In genomic region chr17:25795609-25796092, GRCm38 (mm10) we compare ENCODE assay signal across 8 mouse cellular contexts. TPM values are rescaled to one million over a fixed set of nuclear protein-coding genes. Genes with fewer than 3 reads are reported as not detected.
DNase-seq lines count a peak whose midpoint lies in the region; ATAC-seq and TF ChIP-seq lines count a peak whose summit lies in the region.

Gene AC134908.4, minus strand, starts transcription at chr17:25795659.

- H3K4me3 ChIP-seq in heart, adult 2 months: peak within 1 kb of the TSS; percentile 65
- H3K4me3 ChIP-seq in forebrain, embryonic 16.5 days (replicated peaks; ENCODE audit: low read length): peak within 1 kb of the TSS; percentile 55
- peak within 1 kb of the TSS; percentile 85 for H3K4me3 ChIP-seq in midbrain, embryonic 10.5 days

- H3K9me3 ChIP-seq in forebrain, embryonic 16.5 days (ENCODE audit: control insufficient read depth, low read length): no peaks in the 10 kb centered on the region
- H3K9me3 ChIP-seq in midbrain, embryonic 10.5 days (replicated peaks): no peaks in the 10 kb centered on the region

- no peak for TF ChIP-seq EP300 in heart, adult 2 months (IDR thresholded peaks at IDR 0.05; ENCODE audit: insufficient read depth, low read depth, low read length)

- DNase-seq in heart, adult 2 months: no peak
- no peak for DNase-seq in heart, postnatal 25 days (ENCODE audit: low spot score)
- peak; percentile 94 for DNase-seq in Muller cell, postnatal 12 days (ENCODE audit: inconsistent ontology term)
- peak; percentile 72 for DNase-seq in kidney, postnatal 10 days
- DNase-seq in midbrain, embryonic 10.5 days (ENCODE audit: low spot score): peak; percentile 95
- no peak for DNase-seq in c-Kit-positive CD71-positive TER-119-positive erythroid progenitor cells, embryonic 14.5 days (ENCODE audit: low spot score)
- no peak for DNase-seq in testis, postnatal 10 days (ENCODE audit: low spot score)

- H3K4me2 ChIP-seq in forebrain, embryonic 16.5 days (ENCODE audit: low read length): peak within 1 kb of the TSS; percentile 74

- no peaks in the 10 kb centered on the region for H3K27me3 ChIP-seq in heart, adult 2 months (ENCODE audit: control insufficient read depth, insufficient read depth, low read length)
- no peaks in the 10 kb centered on the region; the same call in 1 of the 2 replicates for H3K27me3 ChIP-seq in forebrain, embryonic 16.5 days (replicated peaks; ENCODE audit: control insufficient read depth, insufficient read depth, low read length)
- no peaks in the 10 kb centered on the region for H3K27me3 ChIP-seq in midbrain, embryonic 10.5 days (ENCODE audit: low read depth, poor library complexity, severe bottlenecking)

- peak within 1 kb of the TSS; percentile 55; the same call in 1 of the 2 replicates for H3K27ac ChIP-seq in heart, adult 2 months
- peak within 1 kb of the TSS; percentile 19; the same call in 1 of the 2 replicates for H3K27ac ChIP-seq in forebrain, embryonic 16.5 days (ENCODE audit: low read length)
- H3K27ac ChIP-seq in midbrain, embryonic 10.5 days (replicated peaks): peak within 1 kb of the TSS; percentile 96

- ATAC-seq in forebrain, embryonic 16.5 days: no peak

- 62% methylated on average over 6 of the region's 6 CpGs for WGBS in heart, adult 2 months
- 13% methylated on average over 6 of the region's 6 CpGs for WGBS in forebrain, embryonic 16.5 days
- WGBS in midbrain, embryonic 10.5 days: under 1% methylated on average over 6 of the region's 6 CpGs

- H3K36me3 ChIP-seq in heart, adult 2 months (ENCODE audit: control insufficient read depth, insufficient read depth, low read length): no peaks in the 10 kb centered on the region
- no peaks in the 10 kb centered on the region for H3K36me3 ChIP-seq in forebrain, embryonic 16.5 days (ENCODE audit: control insufficient read depth, insufficient read depth)
- peaks cover 24% of the 10 kb centered on the region for H3K36me3 ChIP-seq in midbrain, embryonic 10.5 days

- intact Hi-C loops in heart, adult 2 months (cut with DNase I): no loop called here
- intact Hi-C loops in heart, postnatal 25 days (cut with DNase I): loop anchor here (2.0 kb wide), 1 partner anchor 27 kb away; the partner anchor contains the start of gene Wdr24

- H3K9ac ChIP-seq in heart, adult 2 months (ENCODE audit: low read depth, low read length): peak within 1 kb of the TSS; percentile 72
- H3K9ac ChIP-seq in forebrain, embryonic 16.5 days (replicated peaks; ENCODE audit: low read depth, low read length): peak within 1 kb of the TSS; percentile 59

- TF ChIP-seq POLR2A in heart, adult 2 months (IDR thresholded peaks at IDR 0.05; ENCODE audit: insufficient read depth, low read depth, low read length): no peak

- no peaks in the 10 kb centered on the region for H3K79me2 ChIP-seq in heart, adult 2 months (replicated peaks; ENCODE audit: control insufficient read depth, insufficient read depth, low read length)

- H3K4me1 ChIP-seq in heart, adult 2 months (ENCODE audit: control insufficient read depth, insufficient read depth, low read length): peaks cover 13% of the 10 kb centered on the region
- H3K4me1 ChIP-seq in forebrain, embryonic 16.5 days (replicated peaks; ENCODE audit: control insufficient read depth, insufficient read depth, low read length): peaks cover 46% of the 10 kb centered on the region
- peaks cover 74% of the 10 kb centered on the region for H3K4me1 ChIP-seq in midbrain, embryonic 10.5 days

- TF ChIP-seq CTCF in heart, adult 2 months (IDR thresholded peaks at IDR 0.05): no peak

RNA-seq across cellular contexts. Expression of gene AC134908.4, which starts in this region (rescaled TPM):
- not detected for total RNA-seq in heart, adult 2 months (2021)
- polyA plus RNA-seq in heart, adult 2 months (2012; rRNA removed): not detected in 2 replicates
- under 1 TPM in 1 of 2 experiments, not detected in 1; 0.53 TPM for total RNA-seq in heart, postnatal 25 days (2021)
- polyA plus RNA-seq in forebrain, embryonic 16.5 days (2015; fragmentation: Nextera tagmentation; extraction: Ambion mirVana): 0.60 and 0.71 TPM in 2 replicates
- polyA plus RNA-seq in midbrain, embryonic 10.5 days (2016; fragmentation: Nextera tagmentation; extraction: Ambion mirVana): 2.9 TPM in 1 of 2 replicates, not detected in the other

Comparison
In these comparisons a context has a peak if more than half of its experiments do, and no peak if none do; other contexts are left out.
1. DNase-seq: peak in Muller cell, postnatal 12 days (single experiment), kidney, postnatal 10 days (single experiment) and midbrain, embryonic 10.5 days (single experiment); none in heart, adult 2 months (0 of 2), heart, postnatal 25 days (single experiment), c-Kit-positive CD71-positive TER-119-positive erythroid progenitor cells, embryonic 14.5 days (single experiment) and testis, postnatal 10 days (single experiment).
2. H3K27ac ChIP-seq: peak in every context shown above with its lines; median percentile 96 in midbrain, embryonic 10.5 days; 55 in heart, adult 2 months; 19 in forebrain, embryonic 16.5 days.
3. Peak in every context shown above with its lines, with median percentiles within 50 percentile points of each other: H3K4me3 ChIP-seq.